Mouse (Mus musculus) large intestine, adult 2 months (tissue): ENCODE results near the gene Actr10. TPM values are rescaled to one million over a fixed set of nuclear protein-coding genes. Genes with fewer than 3 reads are reported as not detected.

ENCODE experiments used
- DNase-seq: peaks from one replicate; pipeline ENCODE4 v3.0.0-alpha.2; 2012; ENCODE audit warnings: low read depth, low spot score
- WGBS: fragments of 180-500 bp; shearing (Covaris S2); methylation state at CpG from one replicate; pipeline ENCODE4 v1.1.7; 2018; 5-methylcytosine and 5-hydroxymethylcytosine counted together
- polyA plus RNA-seq: library from polyadenylated mRNA; depleted of rRNA; stranded (reverse); fragments of >200 nt; gene quantifications from 2 replicates; pipeline ENCODE4 v1.2.3, GENCODE M21; 2012; rRNA removed

Actr10 gene
- polyA plus RNA-seq, 1 experiment: 32.0 TPM

DNA sequence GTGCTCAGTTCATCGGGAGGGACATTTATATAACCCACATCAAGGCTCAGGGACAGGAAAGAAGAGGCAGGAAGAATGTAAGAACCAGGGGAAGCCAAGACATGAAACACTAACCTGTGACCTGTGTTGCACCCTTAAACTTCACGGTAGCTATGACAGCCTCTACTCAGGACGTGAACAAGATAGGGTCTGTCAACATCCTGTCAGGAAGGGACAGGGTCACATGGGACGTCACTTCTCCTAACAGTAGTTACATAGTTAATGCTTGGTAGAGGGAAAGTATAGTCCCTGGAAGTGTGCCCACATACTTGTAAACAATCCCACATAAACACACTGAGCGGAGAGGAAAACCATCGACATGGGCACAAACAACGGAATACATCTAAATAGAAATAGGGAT, 69.2 kb downstream of the Actr10 start:
- no peak for DNase-seq
- 67% methylated on average over 7 of the region's 7 CpGs for WGBS

DNA sequence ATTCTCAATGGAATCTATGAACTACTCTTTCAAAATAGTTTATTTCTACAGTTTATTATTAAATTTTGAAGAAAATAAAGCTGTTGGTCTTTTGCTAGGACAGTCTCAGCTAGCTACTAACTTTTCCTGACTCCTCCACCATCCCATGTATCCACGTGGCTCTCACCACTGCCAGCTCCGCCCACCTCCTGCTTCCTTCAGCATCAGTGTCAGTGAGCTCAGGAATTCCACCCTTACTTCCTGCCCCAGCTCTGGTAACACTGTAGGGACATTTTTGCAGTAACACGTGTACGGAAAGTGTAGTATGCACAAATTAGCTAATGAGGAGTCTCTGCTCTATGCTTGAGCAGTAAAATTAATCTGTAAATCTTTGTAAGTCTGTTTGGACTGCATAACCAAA, 72.1 kb downstream of the Actr10 start:
- DNase-seq: no peak
- WGBS: 39% methylated on average over 4 of the region's 4 CpGs

Other genes starting within 250 kb of the Actr10 start
- gene Frmd6, start 112.3 kb upstream of the Actr10 start, polyA plus RNA-seq: 4.5 and 7.4 TPM in 2 replicates
- gene Psma3, start 36.8 kb downstream of the Actr10 start, polyA plus RNA-seq: 25.2 and 28.2 TPM in 2 replicates
- 2.0 and 2.7 TPM in 2 replicates for gene Arid4a, start 78.1 kb downstream of the Actr10 start, polyA plus RNA-seq
- not detected in 2 replicates for gene Tomm20l, start 173.6 kb downstream of the Actr10 start, polyA plus RNA-seq
- 12.5 and 17.2 TPM in 2 replicates for gene Timm9, start 198.8 kb downstream of the Actr10 start, polyA plus RNA-seq
- 1.9 and 2.1 TPM in 2 replicates for gene 2700049A03Rik, start 199.0 kb downstream of the Actr10 start, polyA plus RNA-seq